Mouse (Mus musculus) thymus, adult 2 months (tissue): Measurements from ENCODE around the gene Cmtm3. TPM values are rescaled to one million over a fixed set of nuclear protein-coding genes. Genes with fewer than 3 reads are reported as not detected.

Source experiments
- DNase-seq: peaks from one replicate; pipeline ENCODE4 v3.0.0; 2021
- H3K27ac ChIP-seq: fragments of 200-500 bp; 2 replicates; pipeline ENCODE4 v1.5.1; 2012; ENCODE audit warnings: low read length, control low read depth; ENCODE audit not compliant: control insufficient read depth, insufficient read depth
- H3K27me3 ChIP-seq: fragments of 200-500 bp; 2 replicates; pipeline ENCODE4 v1.6.1; 2012; ENCODE audit warnings: mild to moderate bottlenecking, low read length, moderate library complexity, mixed read lengths; ENCODE audit not compliant: control insufficient read depth, insufficient read depth
- H3K36me3 ChIP-seq: fragments of 200-500 bp; 2 replicates; pipeline ENCODE4 v1.6.1; 2012; ENCODE audit warnings: mild to moderate bottlenecking, low read length, moderate library complexity; ENCODE audit not compliant: control insufficient read depth, insufficient read depth
- H3K4me1 ChIP-seq: fragments of 200-500 bp; replicated peaks from 2 replicates; pipeline ENCODE4 v1.6.1; 2012; ENCODE audit warnings: low read length; ENCODE audit not compliant: control insufficient read depth, insufficient read depth
- H3K4me3 ChIP-seq: fragments of 200-500 bp; 2 replicates; pipeline ENCODE4 v1.5.1; 2012; ENCODE audit warnings: mild to moderate bottlenecking, low read length, control low read depth, moderate library complexity; ENCODE audit not compliant: control insufficient read depth, insufficient read depth
- CTCF ChIP-seq: fragments of 200-500 bp; IDR thresholded peaks from 2 replicates; pipeline ENCODE4 v1.5.1; 2012; ENCODE audit warnings: mild to moderate bottlenecking, control low read depth, low read length, moderate library complexity, borderline replicate concordance; ENCODE audit not compliant: control insufficient read depth, poor library complexity, insufficient read depth; ENCODE audit errors: extremely low read depth
- POLR2A ChIP-seq: fragments of 200-500 bp; IDR thresholded peaks from 2 replicates; pipeline ENCODE4 v1.6.1; 2012; ENCODE audit warnings: mild to moderate bottlenecking, low read length, control low read depth, moderate library complexity; ENCODE audit not compliant: control insufficient read depth, poor library complexity, insufficient read depth; ENCODE audit errors: extremely low read depth
- WGBS: fragments of 180-500 bp; shearing (Covaris S2); methylation state at CpG from one replicate; pipeline ENCODE4 v1.1.7; 2018; 5-methylcytosine and 5-hydroxymethylcytosine counted together
- polyA plus RNA-seq: library from polyadenylated mRNA; depleted of rRNA; stranded (reverse); fragments of >200 nt; gene quantifications from 2 replicates; pipeline ENCODE4 v1.2.3, GENCODE M21; 2012

Cmtm3 gene
- polyA plus RNA-seq, 1 experiment, result 63.4 TPM

- DNase-seq, result no peak
- TF ChIP-seq CTCF, result no peak
- no peak for TF ChIP-seq POLR2A
Observed at GRCm38 (mm10) chr8:104383977-104384376, 44.8 kb downstream of the Cmtm3 start.

GRCm38 (mm10) chr8:104386693-104387092 is 47.5 kb downstream of the Cmtm3 start:
- Histone ChIP-seq H3K4me3 (no peak overlapping the region), H3K4me1 (no peaks in the 10 kb centered on the region), H3K36me3 (no peaks in the 10 kb centered on the region), H3K27me3 (no peaks in the 10 kb centered on the region), H3K27ac (no peak overlapping the region)
- WGBS, result 93% methylated on average over 4 of the region's 4 CpGs
- TF ChIP-seq CTCF, result no peak
- TF ChIP-seq POLR2A, result no peak
- DNase-seq, result no peak

More at GRCm38 (mm10) chr8:104383977-104384376, 44.8 kb downstream of the Cmtm3 start:
- H3K27ac ChIP-seq, result no peak overlapping the region
- no peaks in the 10 kb centered on the region for H3K27me3 ChIP-seq
- H3K4me3 ChIP-seq, result no peak overlapping the region
- H3K4me1 ChIP-seq, result no peaks in the 10 kb centered on the region; the same call in 1 of the 2 replicates
- 61% methylated on average over 3 of the region's 3 CpGs for WGBS
- no peaks in the 10 kb centered on the region for H3K36me3 ChIP-seq

- H3K27ac ChIP-seq, result no peak overlapping the region
- TF ChIP-seq POLR2A, result no peak
- TF ChIP-seq CTCF, result no peak
- H3K4me3 ChIP-seq, result no peak overlapping the region
- 92% methylated on average over 7 of the region's 7 CpGs for WGBS
- no peaks in the 10 kb centered on the region for H3K4me1 ChIP-seq
- H3K36me3 ChIP-seq, result no peaks in the 10 kb centered on the region
- DNase-seq, result no peak
- H3K27me3 ChIP-seq, result no peaks in the 10 kb centered on the region
Observed at GRCm38 (mm10) chr8:104387501-104387900, 48.3 kb downstream of the Cmtm3 start.

- Histone ChIP-seq H3K27ac (no peak overlapping the region), H3K36me3 (no peaks in the 10 kb centered on the region), H3K4me3 (no peak overlapping the region), H3K27me3 (no peaks in the 10 kb centered on the region), H3K4me1 (no peaks in the 10 kb centered on the region)
- TF ChIP-seq CTCF (no peak), POLR2A (no peak)
- WGBS, result 91% methylated on average over 2 of the region's 2 CpGs
- DNase-seq, result no peak
Observed at GRCm38 (mm10) chr8:104387980-104388379, 48.8 kb downstream of the Cmtm3 start.

GRCm38 (mm10) chr8:104390245-104390644 is 51.0 kb downstream of the Cmtm3 start:
- TF ChIP-seq POLR2A (no peak), CTCF (no peak)
- Histone ChIP-seq H3K27ac (no peak overlapping the region), H3K4me3 (no peak overlapping the region)

GRCm38 (mm10) chr8:104393139-104393538 is 53.9 kb downstream of the Cmtm3 start:
- peaks cover 7% of the 10 kb centered on the region for H3K4me1 ChIP-seq
- H3K27me3 ChIP-seq, result no peaks in the 10 kb centered on the region
- WGBS, result 96% methylated on average over 7 of the region's 7 CpGs
- no peak overlapping the region for H3K27ac ChIP-seq
- H3K4me3 ChIP-seq, result no peak overlapping the region
- no peak for DNase-seq
- H3K36me3 ChIP-seq, result no peaks in the 10 kb centered on the region
- TF ChIP-seq CTCF (no peak), POLR2A (no peak)

More at GRCm38 (mm10) chr8:104390245-104390644, 51.0 kb downstream of the Cmtm3 start:
- Histone ChIP-seq H3K4me1 (peaks cover 7% of the 10 kb centered on the region), H3K27me3 (no peaks in the 10 kb centered on the region), H3K36me3 (no peaks in the 10 kb centered on the region)
- 93% methylated on average over 8 of the region's 8 CpGs for WGBS
- DNase-seq, result no peak

- no peak for DNase-seq
- H3K4me1 ChIP-seq, result peaks cover 7% of the 10 kb centered on the region
- H3K4me3 ChIP-seq, result no peak overlapping the region
- TF ChIP-seq CTCF (no peak), POLR2A (no peak)
- H3K27me3 ChIP-seq, result no peaks in the 10 kb centered on the region
- WGBS, result 95% methylated on average over 6 of the region's 6 CpGs
- H3K36me3 ChIP-seq, result no peaks in the 10 kb centered on the region
- no peak overlapping the region for H3K27ac ChIP-seq
Observed at GRCm38 (mm10) chr8:104393767-104394166, 54.6 kb downstream of the Cmtm3 start.
